Mouse (Mus musculus) hindbrain, embryonic 10.5 days (tissue): ENCODE measurements around the gene Gm28230. TPM values are rescaled to one million over a fixed set of nuclear protein-coding genes. Genes with fewer than 3 reads are reported as not detected.

Source experiments
- DNase-seq: peaks from one replicate; pipeline ENCODE4 v3.0.0-alpha.2; 2017; ENCODE audit warnings: low spot score
- H3K27ac ChIP-seq: fragments of 300-500 bp; sonication (generic); 2 replicates; pipeline ENCODE4 v1.5.1; 2016; ENCODE audit warnings: mild to moderate bottlenecking, moderate library complexity
- H3K27me3 ChIP-seq: fragments of 300-500 bp; sonication (generic); 2 replicates; pipeline ENCODE4 v1.6.1; 2016; ENCODE audit warnings: mild to moderate bottlenecking; ENCODE audit not compliant: poor library complexity, insufficient read depth, severe bottlenecking
- H3K36me3 ChIP-seq: fragments of 300-500 bp; sonication (generic); 2 replicates; pipeline ENCODE4 v1.6.1; 2016; ENCODE audit warnings: mild to moderate bottlenecking, moderate library complexity
- H3K4me1 ChIP-seq: fragments of 300-500 bp; sonication (generic); replicated peaks from 2 replicates; pipeline ENCODE4 v1.6.1; 2016; ENCODE audit warnings: mild to moderate bottlenecking
- H3K4me3 ChIP-seq: fragments of 300-500 bp; sonication (generic); 2 replicates; pipeline ENCODE4 v1.5.1; 2016; ENCODE audit warnings: mild to moderate bottlenecking, moderate library complexity
- H3K9me3 ChIP-seq: fragments of 300-500 bp; sonication (generic); 2 replicates; pipeline ENCODE4 v1.6.1; 2016; ENCODE audit warnings: mild to moderate bottlenecking, moderate library complexity
- WGBS: fragments of 180-500 bp; shearing (Covaris S2); methylation state at CpG from one replicate; pipeline ENCODE4 v1.1.7; 2016; 5-methylcytosine and 5-hydroxymethylcytosine counted together
- polyA plus RNA-seq: library from polyadenylated mRNA; unstranded; fragments of >200 nt; fragmentation: Nextera tagmentation; extraction: Ambion mirVana; gene quantifications from 2 replicates; pipeline ENCODE4 v1.2.1, GENCODE M21; 2016

The Gm28230 gene
- polyA plus RNA-seq, 1 experiment from 2014 or later: not detected

DNA sequence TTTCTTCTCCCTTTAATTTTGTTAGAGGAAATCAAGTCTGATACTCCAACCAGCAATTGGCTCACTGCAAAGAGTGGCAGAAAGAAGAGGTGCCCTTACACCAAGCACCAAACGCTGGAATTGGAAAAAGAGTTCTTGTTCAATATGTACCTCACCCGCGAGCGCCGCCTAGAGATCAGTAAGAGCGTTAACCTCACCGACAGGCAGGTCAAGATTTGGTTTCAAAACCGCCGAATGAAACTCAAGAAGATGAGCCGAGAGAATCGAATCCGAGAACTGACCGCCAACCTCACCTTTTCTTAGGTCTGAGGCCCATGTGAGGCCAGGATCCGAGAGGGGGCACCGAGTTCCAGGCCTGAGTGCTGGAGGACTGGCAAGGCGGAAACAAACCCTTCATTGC, 32.5 kb upstream of the Gm28230 start:
- Histone ChIP-seq H3K27me3 (peaks cover 100% of the 10 kb centered on the region), H3K4me1 (peaks cover 32% of the 10 kb centered on the region), H3K4me3 (no peak overlapping the region), H3K27ac (no peak overlapping the region), H3K36me3 (no peaks in the 10 kb centered on the region), H3K9me3 (no peaks in the 10 kb centered on the region)
- WGBS: 2% methylated on average over 16 of the region's 16 CpGs
- peak; percentile 56 for DNase-seq

DNA sequence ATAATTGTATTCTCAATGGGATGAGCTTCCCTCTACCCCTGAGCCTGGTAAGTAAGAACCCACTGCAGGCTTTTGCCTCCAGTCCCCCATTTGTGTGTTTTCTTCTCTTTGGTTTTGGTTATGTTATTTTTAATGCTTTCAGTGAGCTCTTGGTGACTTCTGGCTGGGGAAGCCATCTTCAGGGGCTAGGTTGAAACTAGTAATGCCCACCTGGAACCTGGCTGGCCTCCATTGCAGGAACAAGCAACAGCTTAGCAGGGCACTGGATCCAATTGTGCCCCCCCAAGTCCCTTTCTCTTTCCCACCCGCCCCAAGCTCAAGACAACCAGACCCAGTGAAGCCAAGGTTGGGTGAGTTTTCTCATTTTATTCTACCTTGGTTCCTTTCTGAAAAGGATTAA, 31.1 kb upstream of the Gm28230 start:
- DNase-seq: no peak
- Histone ChIP-seq H3K9me3 (no peaks in the 10 kb centered on the region), H3K4me1 (peaks cover 32% of the 10 kb centered on the region), H3K27me3 (peaks cover 100% of the 10 kb centered on the region), H3K27ac (no peak overlapping the region), H3K4me3 (no peak overlapping the region), H3K36me3 (no peaks in the 10 kb centered on the region)
- WGBS: 5% methylated on average over 1 of the region's 1 CpGs

DNA sequence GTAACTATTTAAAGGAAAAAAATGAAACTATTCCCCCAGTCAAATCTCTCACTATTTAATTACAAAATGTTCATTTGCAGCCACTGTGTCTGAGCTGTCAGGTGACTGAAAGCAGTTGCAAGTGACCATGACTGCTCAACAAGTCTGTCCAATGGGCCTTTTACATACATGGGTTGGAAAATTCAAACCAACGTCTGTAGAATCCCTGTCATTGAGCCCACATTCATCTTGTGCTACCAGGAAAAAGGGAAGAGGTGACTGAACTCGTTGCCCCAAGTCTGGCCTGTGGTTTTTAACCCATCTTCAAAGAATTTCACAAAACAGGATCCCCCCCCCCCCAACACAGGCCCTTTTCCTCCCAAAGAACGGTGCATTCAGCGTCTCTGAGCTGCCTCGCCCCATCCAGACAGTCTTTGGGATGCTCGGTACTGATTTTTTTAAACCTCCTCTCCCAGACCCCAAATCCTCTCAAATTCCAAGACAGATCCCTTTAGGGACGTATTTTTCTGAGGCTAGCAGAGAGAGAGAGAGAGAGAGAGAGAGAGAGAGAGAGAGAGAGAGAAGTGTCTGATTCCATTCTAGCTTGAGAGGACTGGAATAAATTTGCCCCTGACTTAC, 30.6 kb upstream of the Gm28230 start:
- H3K4me3 ChIP-seq: no peak overlapping the region
- 3% methylated on average over 7 of the region's 7 CpGs for WGBS

DNA sequence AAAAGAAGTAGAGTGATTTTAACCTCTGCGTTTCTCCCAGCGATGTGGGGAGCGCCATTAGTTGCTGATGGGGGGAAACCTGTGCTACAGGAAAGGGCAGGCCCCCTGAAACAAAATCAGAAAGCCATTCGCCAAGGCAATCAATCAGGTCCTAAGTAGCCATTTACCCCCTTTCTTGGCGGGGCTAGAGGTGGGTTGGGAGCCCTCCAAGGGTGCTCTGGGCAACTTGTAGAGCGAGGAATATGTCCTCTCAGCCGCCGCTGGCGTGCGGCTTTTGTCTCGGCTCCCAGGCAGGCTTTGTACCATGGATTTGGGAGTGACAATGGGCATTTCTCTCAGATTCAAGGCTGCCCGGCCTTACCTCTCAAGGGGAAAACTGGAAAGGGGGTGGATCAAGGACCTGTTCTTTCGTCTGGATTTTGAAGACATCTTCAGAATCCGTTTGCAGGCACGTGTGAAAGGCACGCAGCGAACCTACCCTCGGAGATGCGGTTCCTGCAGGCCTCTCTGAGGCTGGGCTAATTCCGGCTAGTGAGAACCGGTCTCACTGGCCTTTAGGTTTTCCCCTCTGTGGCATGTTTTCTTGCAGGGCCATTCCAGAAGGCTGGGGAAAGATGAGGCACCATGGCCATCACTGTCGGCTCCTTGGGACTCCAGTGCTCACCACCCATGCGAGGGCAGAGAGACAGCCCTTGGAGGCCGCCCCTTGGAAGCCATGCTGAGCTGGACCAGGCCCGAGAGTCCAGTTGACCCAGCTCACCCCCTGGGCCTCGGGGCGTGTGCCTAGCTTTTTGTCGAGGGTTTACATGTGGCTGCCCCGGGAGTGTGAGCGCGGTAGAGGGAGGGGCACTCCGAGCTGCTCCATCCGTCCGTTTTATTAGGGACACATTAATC, 29.8 kb upstream of the Gm28230 start:
- Histone ChIP-seq H3K4me3 (no peak overlapping the region), H3K4me1 (peaks cover 27% of the 10 kb centered on the region), H3K27ac (no peak overlapping the region), H3K36me3 (no peaks in the 10 kb centered on the region), H3K27me3 (peaks cover 100% of the 10 kb centered on the region), H3K9me3 (no peaks in the 10 kb centered on the region)
- under 1% methylated on average over 34 of the region's 34 CpGs for WGBS
- DNase-seq: peak; percentile 57

More for the DNA sequence above, 30.6 kb upstream of the Gm28230 start:
- no peak overlapping the region for H3K27ac ChIP-seq
- H3K36me3 ChIP-seq: no peaks in the 10 kb centered on the region
- DNase-seq: no peak
- H3K27me3 ChIP-seq: peaks cover 100% of the 10 kb centered on the region
- no peaks in the 10 kb centered on the region for H3K9me3 ChIP-seq
- H3K4me1 ChIP-seq: peaks cover 34% of the 10 kb centered on the region

DNA sequence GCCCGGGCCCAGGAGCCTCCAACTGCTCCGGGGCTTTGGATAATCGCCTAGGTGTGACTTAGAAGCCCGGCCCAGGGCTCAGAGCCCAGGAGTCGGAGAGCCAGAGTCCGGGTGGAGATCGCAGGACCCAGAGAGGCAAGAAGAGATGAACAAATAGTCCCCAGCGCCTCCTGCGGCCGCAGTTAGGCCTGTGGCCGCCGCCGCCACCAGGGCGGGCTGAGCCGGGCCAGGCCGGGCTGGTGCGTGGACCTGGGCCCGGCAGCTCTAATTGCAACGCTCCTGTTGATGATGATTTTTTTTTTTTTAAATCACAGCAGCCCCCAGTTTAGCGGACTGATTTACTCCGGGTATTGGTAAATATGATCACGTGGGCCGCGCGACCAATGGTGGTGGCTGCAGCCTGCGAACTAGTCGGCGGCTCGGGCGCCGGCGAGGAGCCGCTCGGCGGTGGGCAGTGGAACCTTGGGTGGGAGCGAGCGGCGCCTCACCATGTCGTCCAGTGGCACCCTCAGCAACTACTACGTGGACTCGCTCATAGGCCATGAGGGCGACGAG, 28.9 kb upstream of the Gm28230 start, which contains the start of gene Hoxd9:
Gene Hoxd9, plus strand, starts transcription at position 161 of the 555 bp plus-strand sequence.
- peak; percentile 76 for DNase-seq
- WGBS: under 1% methylated on average over 43 of the region's 43 CpGs
- peaks cover 20% of the 10 kb centered on the region for H3K4me1 ChIP-seq
- H3K27me3 ChIP-seq: peaks cover 100% of the 10 kb centered on the region
- no peaks in the 10 kb centered on the region for H3K36me3 ChIP-seq
- H3K4me3 ChIP-seq: peak within 1 kb of the TSS; percentile 39
- no peaks in the 10 kb centered on the region for H3K9me3 ChIP-seq
- no peak within 1 kb of the TSS for H3K27ac ChIP-seq

DNA sequence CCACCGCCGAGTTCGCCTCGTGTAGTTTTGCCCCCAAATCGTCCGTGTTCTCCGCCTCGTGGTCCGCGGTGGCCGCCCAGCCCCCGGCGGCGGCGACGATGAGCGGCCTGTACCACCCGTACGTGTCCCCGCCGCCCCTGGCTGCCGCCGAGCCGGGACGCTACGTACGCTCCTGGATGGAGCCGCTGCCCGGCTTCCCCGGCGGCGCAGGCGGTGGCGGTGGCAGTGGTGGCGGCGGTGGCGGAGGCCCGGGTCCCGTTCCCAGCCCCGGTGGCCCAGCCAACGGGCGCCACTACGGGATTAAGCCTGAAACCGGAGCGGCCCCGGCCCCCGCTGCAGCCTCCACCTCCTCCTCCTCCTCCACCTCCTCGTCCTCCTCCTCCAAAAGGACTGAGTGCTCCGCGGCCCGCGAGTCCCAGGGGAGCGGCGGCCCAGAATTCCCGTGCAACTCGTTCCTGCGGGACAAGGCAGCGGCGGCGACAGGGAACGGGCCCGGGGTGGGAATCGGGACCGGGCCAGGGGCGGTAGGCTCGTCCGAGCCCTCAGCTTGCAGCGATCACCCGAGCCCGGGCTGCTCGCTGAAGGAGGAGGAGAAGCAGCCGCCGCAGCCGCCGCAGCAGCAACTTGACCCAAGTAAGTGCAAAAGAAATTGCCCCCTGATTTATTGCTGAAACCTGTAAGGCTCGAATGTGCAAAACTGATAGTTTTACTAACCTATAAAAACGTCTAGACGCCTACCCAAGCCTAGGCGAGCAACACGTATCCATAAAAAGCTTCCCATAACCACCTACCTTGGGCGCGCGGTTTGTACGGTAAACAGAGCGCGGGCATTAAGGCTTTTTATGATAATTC, 28.1 kb upstream of the Gm28230 start:
- Histone ChIP-seq H3K9me3 (no peaks in the 10 kb centered on the region), H3K36me3 (no peaks in the 10 kb centered on the region), H3K27me3 (peaks cover 100% of the 10 kb centered on the region), H3K27ac (no peak overlapping the region), H3K4me3 (peak overlapping the region; percentile 39), H3K4me1 (peaks cover 17% of the 10 kb centered on the region)
- under 1% methylated on average over 86 of the region's 86 CpGs for WGBS
- DNase-seq: peak; percentile 74

DNA sequence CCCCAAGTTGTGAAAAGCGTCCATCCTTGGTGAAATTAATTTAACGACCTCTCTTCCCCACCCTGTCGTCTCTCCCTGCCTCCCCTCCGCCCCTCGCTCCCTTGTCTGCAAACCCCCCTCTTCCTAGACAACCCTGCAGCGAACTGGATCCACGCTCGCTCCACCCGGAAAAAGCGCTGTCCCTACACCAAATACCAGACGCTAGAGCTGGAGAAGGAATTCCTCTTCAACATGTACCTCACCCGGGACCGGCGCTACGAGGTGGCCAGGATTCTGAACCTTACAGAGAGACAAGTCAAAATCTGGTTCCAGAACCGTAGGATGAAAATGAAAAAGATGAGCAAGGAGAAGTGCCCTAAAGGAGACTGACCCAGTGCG, 27.5 kb upstream of the Gm28230 start:
- H3K4me1 ChIP-seq: peaks cover 17% of the 10 kb centered on the region
- no peaks in the 10 kb centered on the region for H3K9me3 ChIP-seq
- WGBS: under 1% methylated on average over 17 of the region's 17 CpGs
- peaks cover 100% of the 10 kb centered on the region for H3K27me3 ChIP-seq
- H3K36me3 ChIP-seq: no peaks in the 10 kb centered on the region
- H3K27ac ChIP-seq: no peak overlapping the region
- DNase-seq: peak; percentile 48
- no peak overlapping the region for H3K4me3 ChIP-seq

DNA sequence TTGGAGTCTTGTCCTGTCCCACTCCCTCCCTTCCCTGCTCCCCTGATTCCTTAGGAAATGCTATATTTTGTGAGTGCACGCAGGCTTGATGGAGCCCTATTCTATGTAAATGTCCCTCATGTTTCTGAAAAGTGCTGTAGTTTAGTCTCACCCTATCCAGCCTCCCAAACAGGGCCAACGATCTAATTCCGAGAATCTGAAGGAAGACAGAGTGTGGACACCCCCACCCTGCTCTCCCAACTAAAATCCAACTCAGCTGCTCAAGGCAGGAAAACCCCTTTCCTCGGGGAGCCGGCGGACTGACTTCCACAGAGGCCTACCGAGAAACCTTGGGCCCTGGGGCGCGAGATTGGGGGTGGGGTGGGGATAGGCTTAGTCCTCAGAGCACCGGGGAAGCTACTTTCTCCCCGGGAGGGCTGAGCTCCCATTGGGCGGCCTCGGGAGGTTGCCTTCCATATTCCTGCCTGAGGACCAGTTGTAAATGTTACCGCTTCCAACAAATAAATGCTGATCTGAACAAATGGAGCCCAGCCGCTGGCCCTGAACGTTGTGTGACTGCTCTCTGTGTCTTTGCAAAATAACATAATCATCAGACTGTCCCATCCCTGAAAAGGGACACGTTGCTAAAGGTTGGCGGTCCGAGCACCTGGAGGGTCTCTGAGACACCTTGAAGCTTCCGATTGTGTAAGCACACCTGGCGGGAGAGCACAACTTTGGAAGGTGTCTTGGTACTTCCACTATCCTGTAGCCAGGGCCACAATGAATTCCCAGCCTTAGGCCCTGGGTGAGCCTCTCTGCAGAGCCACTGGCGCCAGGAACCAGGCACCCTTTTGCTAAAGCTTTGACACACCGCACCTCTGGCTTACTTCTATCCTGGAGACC, 26.6 kb upstream of the Gm28230 start:
- Histone ChIP-seq H3K4me1 (peaks cover 22% of the 10 kb centered on the region), H3K36me3 (no peaks in the 10 kb centered on the region), H3K27ac (no peak overlapping the region), H3K9me3 (no peaks in the 10 kb centered on the region), H3K27me3 (peaks cover 100% of the 10 kb centered on the region), H3K4me3 (no peak overlapping the region)
- WGBS: 2% methylated on average over 23 of the region's 23 CpGs
- DNase-seq: peak; percentile 41

DNA sequence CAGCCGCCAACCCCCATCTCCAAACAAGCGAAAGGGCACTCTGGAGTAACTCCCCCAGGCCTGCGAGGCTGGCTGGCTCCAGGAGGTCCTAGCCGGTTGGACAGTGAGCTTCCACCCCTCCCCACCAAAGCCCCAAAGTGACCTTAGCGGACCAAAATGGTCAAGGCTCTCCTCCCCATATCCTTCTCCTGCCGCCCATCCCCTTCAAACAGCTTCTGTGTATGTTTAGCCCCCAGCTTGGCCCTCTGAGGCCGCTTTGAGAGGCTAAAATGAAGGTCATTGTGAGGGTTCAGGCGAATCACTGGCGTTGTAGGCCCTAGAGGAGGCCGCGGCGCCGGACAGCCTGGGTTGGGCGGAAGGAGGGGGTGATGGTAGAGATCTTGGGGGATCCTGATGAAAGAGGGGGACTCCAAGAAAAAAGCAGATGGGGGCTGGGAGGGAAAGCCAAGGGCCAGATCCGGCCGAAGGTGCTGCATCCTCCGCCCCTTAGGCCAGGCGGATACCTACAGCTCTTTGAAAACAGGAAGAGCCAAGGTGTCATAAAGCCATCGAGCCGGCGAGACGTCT, 25.9 kb upstream of the Gm28230 start:
- H3K27me3 ChIP-seq: peaks cover 100% of the 10 kb centered on the region
- 1% methylated on average over 22 of the region's 22 CpGs for WGBS
- no peaks in the 10 kb centered on the region for H3K9me3 ChIP-seq
- H3K36me3 ChIP-seq: no peaks in the 10 kb centered on the region
- H3K4me3 ChIP-seq: no peak overlapping the region
- peaks cover 29% of the 10 kb centered on the region for H3K4me1 ChIP-seq
- no peak overlapping the region for H3K27ac ChIP-seq
- DNase-seq: peak; percentile 39

DNA sequence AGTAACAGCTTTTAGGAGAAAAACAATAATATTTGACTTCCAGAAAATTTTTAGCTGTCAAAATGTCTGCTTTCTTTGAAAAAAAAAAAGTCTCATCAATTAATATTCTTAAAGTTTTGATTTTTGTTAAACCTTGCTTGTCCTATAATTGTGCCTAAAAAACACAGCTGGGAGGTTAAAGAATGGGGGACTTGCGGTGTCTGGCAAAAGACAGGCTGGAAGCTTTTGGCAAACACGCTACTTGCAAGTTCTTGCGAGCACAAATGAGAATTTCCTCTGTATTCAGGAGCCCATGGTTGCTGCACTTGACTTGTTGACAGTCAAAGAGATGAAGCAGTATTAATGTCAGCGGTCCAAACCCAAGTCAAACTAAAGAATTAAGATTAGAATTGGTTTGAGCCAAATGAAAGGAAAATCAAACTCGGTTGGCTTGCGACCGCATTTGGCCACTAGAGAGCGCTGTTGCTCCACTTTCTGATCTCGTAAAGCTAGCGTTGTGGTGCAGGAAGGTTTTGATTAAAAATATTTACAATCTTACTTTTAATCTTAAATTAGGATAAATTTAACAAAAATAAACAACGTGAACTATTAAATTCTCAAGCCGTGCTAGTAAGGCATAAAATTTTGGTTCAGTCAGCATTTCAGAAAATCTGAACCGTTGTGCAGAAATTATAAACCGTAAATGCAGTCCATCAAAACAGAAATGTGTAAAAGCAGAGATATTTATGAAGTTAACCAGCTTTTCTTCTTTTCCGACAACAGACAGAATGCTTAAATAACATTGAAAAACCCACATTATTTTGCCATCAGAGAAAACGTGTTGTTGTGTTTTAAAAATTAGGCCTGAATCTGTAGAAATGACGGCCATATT, 24.3 kb upstream of the Gm28230 start:
- 13% methylated on average over 17 of the region's 17 CpGs for whole genome bisulfite sequencing
- DNase-seq: peak; percentile 75
- Histone ChIP-seq H3K27me3 (peaks cover 100% of the 10 kb centered on the region), H3K27ac (no peak overlapping the region), H3K4me3 (no peak overlapping the region), H3K36me3 (no peaks in the 10 kb centered on the region), H3K9me3 (no peaks in the 10 kb centered on the region), H3K4me1 (peaks cover 32% of the 10 kb centered on the region)

DNA sequence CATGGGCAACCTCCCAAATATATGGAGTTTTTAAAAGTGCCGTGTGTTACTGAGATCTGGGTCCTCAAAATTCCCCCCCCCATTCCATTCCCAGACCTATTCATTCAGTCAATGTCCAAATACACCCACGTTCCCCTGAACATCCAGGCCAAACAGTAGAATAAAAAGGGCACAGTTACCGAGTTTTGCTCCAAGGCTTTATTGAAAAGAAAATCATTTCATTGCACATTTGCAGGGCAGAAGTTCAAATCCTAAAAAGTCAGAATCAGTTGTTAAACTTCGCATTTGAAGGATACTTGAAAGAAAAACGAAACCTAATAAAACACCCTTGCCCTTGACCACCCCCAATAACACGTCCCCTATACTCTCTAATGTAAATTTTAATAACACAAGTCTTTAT, 23.7 kb upstream of the Gm28230 start:
- no peak for DNase-seq
- 13% methylated on average over 6 of the region's 6 CpGs for WGBS
- Histone ChIP-seq H3K36me3 (no peaks in the 10 kb centered on the region), H3K4me1 (peaks cover 26% of the 10 kb centered on the region), H3K27me3 (peaks cover 100% of the 10 kb centered on the region), H3K27ac (no peak overlapping the region), H3K9me3 (no peaks in the 10 kb centered on the region), H3K4me3 (no peak overlapping the region)
